Mouse (Mus musculus) heart, embryonic 15.5 days (tissue): ENCODE data around the gene Ykt6. TPM values are rescaled to one million over a fixed set of nuclear protein-coding genes. Genes with fewer than 3 reads are reported as not detected.

Source experiments
- ATAC-seq: fragments of 200-750 bp; cut with Nextera tagmentation; replicated peaks from 2 replicates; pipeline ENCODE4 v1.8.0; 2017; ENCODE audit warnings: low read depth, moderate TSS enrichment; ENCODE audit not compliant: insufficient number of reproducible peaks, insufficient read depth, low FRiP score
- H3K27ac ChIP-seq: fragments of 300-500 bp; sonication (generic); 2 replicates; pipeline ENCODE4 v1.5.1; 2015; ENCODE audit warnings: mild to moderate bottlenecking, inconsistent platforms
- H3K27me3 ChIP-seq: fragments of 300-500 bp; sonication (generic); 2 replicates; pipeline ENCODE4 v1.6.1; 2015; ENCODE audit warnings: inconsistent platforms
- H3K36me3 ChIP-seq: fragments of 300-500 bp; sonication (generic); 2 replicates; pipeline ENCODE4 v1.6.1; 2015; ENCODE audit warnings: mild to moderate bottlenecking, inconsistent platforms
- H3K4me1 ChIP-seq: fragments of 300-500 bp; sonication (generic); replicated peaks from 2 replicates; pipeline ENCODE4 v1.6.1; 2015; ENCODE audit warnings: inconsistent platforms
- H3K4me2 ChIP-seq: fragments of 300-500 bp; sonication (generic); 2 replicates; pipeline ENCODE4 v1.6.1; 2015; ENCODE audit warnings: inconsistent platforms, mild to moderate bottlenecking, moderate library complexity
- H3K4me3 ChIP-seq: fragments of 300-500 bp; sonication (generic); 2 replicates; pipeline ENCODE4 v1.5.1; 2015; ENCODE audit warnings: mild to moderate bottlenecking, inconsistent platforms
- H3K9ac ChIP-seq: fragments of 300-500 bp; sonication (generic); 2 replicates; pipeline ENCODE4 v1.6.1; 2015; ENCODE audit warnings: mild to moderate bottlenecking, inconsistent platforms
- H3K9me3 ChIP-seq: fragments of 300-500 bp; sonication (generic); replicated peaks from 2 replicates; pipeline ENCODE4 v1.6.1; 2016; ENCODE audit warnings: inconsistent platforms
- WGBS: fragments of 180-500 bp; shearing (Covaris S2); methylation state at CpG from one replicate; pipeline ENCODE4 v1.1.7; 2015; ENCODE audit warnings: mixed read lengths; 5-methylcytosine and 5-hydroxymethylcytosine counted together
- polyA plus RNA-seq: library from polyadenylated mRNA; unstranded; fragments of >200 nt; fragmentation: Nextera tagmentation; extraction: Ambion mirVana; gene quantifications from 2 replicates; pipeline ENCODE4 v1.2.1, GENCODE M21; 2015

Ykt6 gene
- polyA plus RNA-seq, 1 experiment from 2014 or later, result 33.6 TPM

GRCm38 (mm10) chr11:5949586-5950352 lies 5.7 kb upstream of the Ykt6 start, which contains the start of gene Gck:
Gene Gck (minus strand): TSS chr11:5950081.
- Histone ChIP-seq H3K27me3 (no peaks in the 10 kb centered on the region), H3K4me2 (no peak within 1 kb of the TSS), H3K27ac (no peak within 1 kb of the TSS), H3K4me3 (no peak within 1 kb of the TSS), H3K9me3 (no peaks in the 10 kb centered on the region), H3K9ac (no peak within 1 kb of the TSS), H3K4me1 (peaks cover 24% of the 10 kb centered on the region), H3K36me3 (no peaks in the 10 kb centered on the region)
- ATAC-seq, result no peak
- WGBS, result 65% methylated on average over 8 of the region's 8 CpGs

- H3K36me3 ChIP-seq, result no peaks in the 10 kb centered on the region
- ATAC-seq, result no peak; the same call in 1 of the 2 replicates
- no peak overlapping the region for H3K4me3 ChIP-seq
- H3K27me3 ChIP-seq, result no peaks in the 10 kb centered on the region
- peaks cover 42% of the 10 kb centered on the region for H3K4me1 ChIP-seq
- WGBS, result 17% methylated on average over 5 of the region's 5 CpGs
- H3K27ac ChIP-seq, result peak overlapping the region; percentile 69
- peak overlapping the region; percentile 5; the same call in 1 of the 2 replicates for H3K4me2 ChIP-seq
- H3K9me3 ChIP-seq, result no peaks in the 10 kb centered on the region
- H3K9ac ChIP-seq, result no peak overlapping the region
Observed at GRCm38 (mm10) chr11:5952501-5952900, 3.0 kb upstream of the Ykt6 start.

- no peaks in the 10 kb centered on the region for H3K27me3 ChIP-seq
- H3K9me3 ChIP-seq, result no peaks in the 10 kb centered on the region
- H3K4me1 ChIP-seq, result peaks cover 43% of the 10 kb centered on the region
- no peak overlapping the region for H3K9ac ChIP-seq
- H3K4me3 ChIP-seq, result no peak overlapping the region
- WGBS, result 43% methylated on average over 8 of the region's 8 CpGs
- no peak overlapping the region for H3K4me2 ChIP-seq
- no peak for ATAC-seq
- H3K27ac ChIP-seq, result peak overlapping the region; percentile 69; the same call in 1 of the 2 replicates
- no peaks in the 10 kb centered on the region for H3K36me3 ChIP-seq
Observed at GRCm38 (mm10) chr11:5953130-5953765, 2.2 kb upstream of the Ykt6 start.

DNA sequence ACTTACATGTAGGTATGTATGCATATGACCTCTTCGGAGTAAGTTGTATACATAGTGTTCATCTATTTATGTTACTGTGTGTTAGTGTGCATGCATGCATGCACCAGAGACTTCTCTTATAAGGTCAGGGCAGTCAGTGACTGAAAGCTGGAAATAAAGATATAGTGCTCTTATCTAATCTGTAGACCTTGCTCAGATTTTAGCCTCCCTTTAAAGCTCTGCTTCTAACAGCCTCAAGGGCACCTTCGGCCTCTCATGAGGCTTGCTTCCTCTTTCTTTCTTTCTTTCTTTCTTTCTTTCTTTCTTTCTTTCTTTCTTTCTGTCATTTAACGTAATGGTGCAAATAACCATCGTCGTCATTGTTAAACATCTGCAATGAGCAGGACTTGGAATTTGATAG lies 1.1 kb upstream of the Ykt6 start:
- ATAC-seq, result no peak
- no peaks in the 10 kb centered on the region for H3K9me3 ChIP-seq
- H3K4me1 ChIP-seq, result peaks cover 42% of the 10 kb centered on the region
- 64% methylated on average over 5 of the region's 5 CpGs for WGBS
- H3K27me3 ChIP-seq, result no peaks in the 10 kb centered on the region
- no peak overlapping the region for H3K4me3 ChIP-seq
- peak overlapping the region; percentile 96; the same call in 1 of the 2 replicates for H3K27ac ChIP-seq
- H3K9ac ChIP-seq, result no peak overlapping the region
- H3K36me3 ChIP-seq, result no peaks in the 10 kb centered on the region
- peak overlapping the region; percentile 84; the same call in 1 of the 2 replicates for H3K4me2 ChIP-seq

DNA sequence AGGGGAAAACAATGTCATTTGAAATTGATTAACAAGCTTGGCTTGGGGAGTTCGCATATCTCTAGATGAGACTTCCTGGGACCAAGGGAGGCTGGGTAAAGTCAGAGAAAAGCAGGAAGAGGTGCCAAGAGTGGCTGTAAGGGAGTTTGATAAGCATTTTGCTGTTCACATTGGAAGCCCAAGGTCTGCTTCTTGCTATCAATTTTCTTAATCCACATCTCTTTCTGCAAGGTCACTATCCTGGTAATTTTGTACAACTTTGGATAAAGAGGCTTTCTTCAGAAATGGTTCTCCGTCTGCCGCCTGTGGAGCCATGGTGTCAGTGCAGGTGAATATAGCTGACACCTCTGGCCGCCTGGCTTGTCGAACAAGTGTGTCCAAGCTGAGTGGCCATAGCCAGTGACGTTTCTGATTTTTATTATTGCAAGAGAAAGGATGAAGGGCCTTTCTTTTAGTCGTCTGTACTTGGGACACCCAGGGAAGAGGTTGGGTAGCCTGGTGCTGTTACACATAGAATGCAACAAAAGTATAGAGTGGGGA lies 458 bp upstream of the Ykt6 start:
- Histone ChIP-seq H3K4me3 (peak overlapping the region; percentile 93), H3K9ac (peak overlapping the region; percentile 92), H3K27ac (peak overlapping the region; percentile 96), H3K4me2 (peak overlapping the region; percentile 84), H3K9me3 (no peaks in the 10 kb centered on the region), H3K27me3 (no peaks in the 10 kb centered on the region), H3K4me1 (peaks cover 38% of the 10 kb centered on the region), H3K36me3 (peaks cover 2% of the 10 kb centered on the region; the same call in 1 of the 2 replicates)
- WGBS, result 6% methylated on average over 7 of the region's 7 CpGs
- peak; percentile 34 for ATAC-seq

GRCm38 (mm10) chr11:5960051-5960450 lies 4.6 kb downstream of the Ykt6 start:
- 75% methylated on average over 2 of the region's 2 CpGs for WGBS
- no peak overlapping the region for H3K4me2 ChIP-seq
- H3K4me1 ChIP-seq, result peaks cover 19% of the 10 kb centered on the region
- no peak for ATAC-seq
- H3K36me3 ChIP-seq, result peaks cover 52% of the 10 kb centered on the region
- no peak overlapping the region for H3K9ac ChIP-seq
- no peak overlapping the region for H3K27ac ChIP-seq
- no peak overlapping the region for H3K4me3 ChIP-seq
- H3K27me3 ChIP-seq, result no peaks in the 10 kb centered on the region
- no peaks in the 10 kb centered on the region for H3K9me3 ChIP-seq

DNA sequence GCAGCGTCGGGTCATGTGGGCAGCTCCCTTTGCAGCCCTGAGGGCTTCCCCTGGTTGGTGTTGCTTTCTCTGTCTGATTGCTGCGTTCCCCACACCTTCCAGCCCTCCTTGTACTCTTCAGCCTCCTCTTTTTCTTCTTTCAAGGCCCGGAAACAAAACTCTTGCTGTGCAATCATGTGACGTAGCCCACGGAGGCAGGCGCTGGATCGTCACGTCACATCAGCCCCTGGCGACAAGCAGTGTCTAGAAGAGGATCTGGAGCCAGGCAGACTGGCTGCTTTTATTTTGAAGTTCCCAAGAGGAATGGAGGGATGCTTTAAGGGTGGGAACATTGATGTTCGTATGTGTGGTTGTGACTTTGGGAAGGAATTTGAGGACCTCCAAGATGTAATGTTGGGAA lies 10.4 kb downstream of the Ykt6 start:
- H3K9me3 ChIP-seq, result no peaks in the 10 kb centered on the region
- H3K9ac ChIP-seq, result no peak overlapping the region
- peaks cover 72% of the 10 kb centered on the region for H3K36me3 ChIP-seq
- WGBS, result 74% methylated on average over 11 of the region's 11 CpGs
- H3K4me2 ChIP-seq, result no peak overlapping the region
- no peaks in the 10 kb centered on the region for H3K4me1 ChIP-seq
- no peak overlapping the region for H3K4me3 ChIP-seq
- no peaks in the 10 kb centered on the region for H3K27me3 ChIP-seq
- ATAC-seq, result no peak
- no peak overlapping the region for H3K27ac ChIP-seq

DNA sequence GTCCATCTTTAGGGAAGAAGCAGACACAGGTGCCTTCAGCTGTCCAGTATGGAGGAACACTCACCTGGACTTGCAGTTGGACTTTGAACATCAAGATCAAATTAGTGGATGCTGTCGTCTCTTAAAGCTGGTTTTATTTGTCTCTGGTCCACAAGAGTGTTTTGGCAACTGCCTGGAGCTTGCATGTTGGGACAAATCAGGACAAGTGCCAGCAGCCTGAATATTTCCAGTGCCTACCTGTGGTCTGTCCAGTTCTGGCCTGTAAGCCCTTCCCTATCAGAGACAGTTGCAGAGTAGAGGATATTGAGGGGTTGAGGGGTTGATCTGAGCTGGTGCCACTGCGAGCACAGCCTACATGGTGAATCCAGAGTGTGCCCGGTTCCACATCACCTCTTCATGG lies 11.3 kb downstream of the Ykt6 start:
- Histone ChIP-seq H3K4me1 (no peaks in the 10 kb centered on the region), H3K4me2 (no peak overlapping the region), H3K27ac (no peak overlapping the region), H3K27me3 (no peaks in the 10 kb centered on the region), H3K36me3 (peaks cover 63% of the 10 kb centered on the region), H3K4me3 (no peak overlapping the region), H3K9me3 (no peaks in the 10 kb centered on the region), H3K9ac (no peak overlapping the region)
- WGBS, result 84% methylated on average over 3 of the region's 3 CpGs
- ATAC-seq, result no peak

DNA sequence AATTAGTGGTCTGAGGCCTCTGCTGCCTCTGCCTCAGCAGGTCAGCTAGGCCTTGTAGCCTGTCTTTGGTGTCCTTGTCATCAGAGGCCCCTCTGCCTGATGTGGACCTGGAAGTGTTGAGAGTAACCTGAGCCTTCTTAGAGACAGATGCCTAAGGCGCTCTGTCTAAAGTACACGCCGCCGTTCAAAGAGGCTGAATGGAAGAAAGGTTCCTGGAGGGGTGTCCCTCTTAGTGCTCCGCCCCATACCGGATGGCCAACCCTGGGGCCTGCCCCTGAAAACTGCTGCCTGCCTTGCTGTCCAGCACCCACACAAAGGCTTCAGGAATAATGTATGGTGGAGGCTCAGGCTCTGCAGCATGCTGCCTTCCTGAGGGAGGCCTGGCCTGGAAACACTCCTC lies 12.7 kb downstream of the Ykt6 start:
- no peak overlapping the region for H3K4me2 ChIP-seq
- peaks cover 49% of the 10 kb centered on the region for H3K36me3 ChIP-seq
- WGBS, result 59% methylated on average over 6 of the region's 6 CpGs
- no peaks in the 10 kb centered on the region for H3K9me3 ChIP-seq
- ATAC-seq, result no peak
- no peak overlapping the region for H3K27ac ChIP-seq
- H3K4me1 ChIP-seq, result no peaks in the 10 kb centered on the region; the same call in 1 of the 2 replicates
- no peaks in the 10 kb centered on the region for H3K27me3 ChIP-seq
- no peak overlapping the region for H3K9ac ChIP-seq
- no peak overlapping the region for H3K4me3 ChIP-seq

DNA sequence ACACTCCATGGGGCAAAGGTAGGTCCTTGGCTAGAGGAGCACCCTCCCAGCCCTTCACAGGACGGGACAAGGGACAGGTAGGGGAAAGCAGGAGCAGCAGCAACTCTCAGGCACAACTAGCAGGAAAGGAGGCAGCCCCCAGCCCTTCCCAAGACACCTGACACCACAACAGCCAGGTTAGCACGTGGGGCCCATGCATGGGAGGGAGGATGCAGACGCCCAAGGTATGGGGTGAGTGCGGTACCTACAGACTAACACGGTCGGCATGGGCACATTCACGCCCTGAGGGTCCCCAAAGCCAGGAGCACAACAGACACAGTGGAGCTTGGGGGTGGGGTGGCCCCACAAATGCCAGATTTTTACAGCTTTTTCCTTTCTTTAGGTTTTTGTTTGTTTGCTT lies 15.7 kb downstream of the Ykt6 start:
- no peaks in the 10 kb centered on the region; the same call in 1 of the 2 replicates for H3K4me1 ChIP-seq
- H3K27ac ChIP-seq, result no peak overlapping the region
- 60% methylated on average over 7 of the region's 7 CpGs for WGBS
- no peak overlapping the region for H3K4me3 ChIP-seq
- no peak overlapping the region for H3K4me2 ChIP-seq
- ATAC-seq, result no peak
- H3K9me3 ChIP-seq, result no peaks in the 10 kb centered on the region
- H3K9ac ChIP-seq, result no peak overlapping the region
- peaks cover 20% of the 10 kb centered on the region; the same call in 1 of the 2 replicates for H3K36me3 ChIP-seq
- no peaks in the 10 kb centered on the region for H3K27me3 ChIP-seq

DNA sequence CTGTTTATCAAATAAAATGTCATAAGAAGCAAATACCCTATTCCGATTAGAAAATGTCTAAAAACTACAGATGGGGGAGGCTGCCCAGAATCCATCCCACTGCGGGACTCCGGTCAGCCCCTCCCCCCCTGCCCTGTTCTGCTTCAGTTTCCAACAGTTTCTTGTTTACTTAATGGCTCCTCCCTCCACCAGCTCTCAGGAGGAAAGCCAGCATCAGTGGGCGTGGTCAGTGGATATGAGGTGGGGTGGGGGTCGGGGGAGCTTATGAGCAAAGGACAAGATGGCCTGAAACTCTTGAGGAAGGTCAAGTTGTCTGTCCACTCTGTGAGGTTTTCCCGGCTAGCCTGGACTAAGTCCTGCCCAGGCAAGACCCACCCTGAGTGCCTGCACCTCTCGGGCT lies 17.7 kb downstream of the Ykt6 start:
- Histone ChIP-seq H3K9ac (no peak overlapping the region), H3K27ac (no peak overlapping the region), H3K27me3 (no peaks in the 10 kb centered on the region), H3K4me2 (no peak overlapping the region), H3K4me1 (no peaks in the 10 kb centered on the region; the same call in 1 of the 2 replicates), H3K9me3 (no peaks in the 10 kb centered on the region), H3K4me3 (no peak overlapping the region), H3K36me3 (peaks cover 3% of the 10 kb centered on the region; the same call in 1 of the 2 replicates)
- ATAC-seq, result no peak
- 37% methylated on average over 7 of the region's 7 CpGs for WGBS
